ENCODE assay signal across 9 mouse cellular contexts in genomic region chr6:120898188-120898833, GRCm38 (mm10). TPM values are rescaled to one million over a fixed set of nuclear protein-coding genes. Genes with fewer than 3 reads are reported as not detected.
DNase-seq lines count a peak whose midpoint lies in the region; ATAC-seq and TF ChIP-seq lines count a peak whose summit lies in the region.
"Had no signal": no experiment of that assay in that cellular context is flagged by ENCODE, and none has a peak within 500 bp of the region (broad histone marks: within the 10 kb centered on the region; RNA-seq: fewer than 3 reads in every experiment).

No protein-coding gene starts in this region.

- TF ChIP-seq CTCF in forebrain, postnatal 0 days (IDR thresholded peaks at IDR 0.05; ENCODE audit: low read depth) = peak; percentile 88

- H3K9ac ChIP-seq in forebrain, postnatal 0 days = no peak overlapping the region
- H3K9ac ChIP-seq: heart, embryonic 15.5 days had no signal

- DNase-seq in A20 (ENCODE audit: low read depth, low spot score) = peak; percentile 67
- DNase-seq in cerebellum, adult 11 months = peak; percentile 18
- peak; percentile 72 for DNase-seq in forebrain, postnatal 0 days
- DNase-seq in lung, adult 18-20 months = peak; percentile 22 to 36
- DNase-seq in retina, embryonic 14.5 days (ENCODE audit: low spot score) = peak; percentile 83
- no peak for DNase-seq in ovary, adult 18-20 months (ENCODE audit: low spot score)

- 72% methylated on average over 6 of the region's 6 CpGs for WGBS in forebrain, postnatal 0 days

- no peaks in the 10 kb centered on the region for H3K27me3 ChIP-seq in forebrain, postnatal 0 days (ENCODE audit: insufficient read depth, low read length)
- H3K27me3 ChIP-seq: heart, embryonic 15.5 days had no signal

- H3K4me3 ChIP-seq in forebrain, postnatal 0 days (ENCODE audit: low read depth, low read length) = no peak overlapping the region
- H3K4me3 ChIP-seq: heart, embryonic 15.5 days had no signal

- H3K4me1 ChIP-seq in forebrain, postnatal 0 days (ENCODE audit: insufficient read depth) = no peaks in the 10 kb centered on the region

- peaks cover 27% of the 10 kb centered on the region for H3K36me3 ChIP-seq in forebrain, postnatal 0 days (ENCODE audit: insufficient read depth)
- H3K36me3 ChIP-seq: heart, embryonic 15.5 days had no signal

- no peaks in the 10 kb centered on the region for H3K9me3 ChIP-seq in forebrain, postnatal 0 days (ENCODE audit: low read length)
- H3K9me3 ChIP-seq: heart, embryonic 15.5 days had no signal

- peak; percentile 83 for ATAC-seq in CD4-positive, CD25-positive, alpha-beta regulatory T cell, adult 4 months
- peak; percentile 70 for ATAC-seq in forebrain, postnatal 0 days
- ATAC-seq in inflammation-experienced regulatory T-cells, adult 6 months = peak; percentile 67

- H3K4me2 ChIP-seq in forebrain, postnatal 0 days (ENCODE audit: low read depth) = no peak overlapping the region
- H3K4me2 ChIP-seq: heart, embryonic 15.5 days had no signal

- no peak overlapping the region for H3K27ac ChIP-seq in forebrain, postnatal 0 days (ENCODE audit: low read depth, low read length)
- H3K27ac ChIP-seq: heart, embryonic 15.5 days had no signal

RNA-seq across cellular contexts. Expression of gene Bid, which starts 18.3 kb away (rescaled TPM):
- polyA plus RNA-seq in CD4-positive, CD25-positive, alpha-beta regulatory T cell, adult 4 months (2017; shearing (Covaris generic)) = 10 to 100 TPM; 51.9 to 73.2 TPM
- 26.9 and 27.3 TPM in 2 replicates for total RNA-seq in forebrain, postnatal 0 days (2014; rRNA removed)
- polyA plus RNA-seq in forebrain, postnatal 0 days (2015; fragmentation: Nextera tagmentation; extraction: Ambion mirVana) = 38.4 and 44.9 TPM in 2 replicates
- 10 to 100 TPM; 42.6 to 56.8 (median 45.7) TPM for polyA plus RNA-seq in inflammation-experienced regulatory T-cells, adult 6 months (2017; shearing (Covaris generic))
